Mouse (Mus musculus) small intestine, adult 2 months (tissue): ENCODE measurements at regions not wholly inside any gene's neighbourhood (a gene's known extent, or its start where the extent isn't known, plus 50 kb on each side); places are given as distances from the start of the nearest gene placed in this dataset.

Experiments used
- H3K27ac ChIP-seq: fragments of 200-500 bp; 2 replicates; pipeline ENCODE4 v1.5.1; 2012; ENCODE audit warnings: low read depth, low read length, control low read depth, inconsistent platforms; ENCODE audit not compliant: insufficient read depth
- H3K27me3 ChIP-seq: fragments of 200-500 bp; 2 replicates; pipeline ENCODE4 v1.6.1; 2012; ENCODE audit warnings: mild to moderate bottlenecking, moderate library complexity, low read length, inconsistent platforms; ENCODE audit not compliant: control insufficient read depth, insufficient read depth
- H3K36me3 ChIP-seq: fragments of 200-500 bp; 2 replicates; pipeline ENCODE4 v1.6.1; 2012; ENCODE audit warnings: mild to moderate bottlenecking, low read length, control low read depth, inconsistent platforms; ENCODE audit not compliant: control insufficient read depth, insufficient read depth
- H3K4me1 ChIP-seq: fragments of 200-500 bp; 2 replicates; pipeline ENCODE4 v1.6.1; 2012; ENCODE audit warnings: low read length, inconsistent platforms, mixed read lengths; ENCODE audit not compliant: control insufficient read depth, insufficient read depth, insufficient read length
- H3K4me3 ChIP-seq: fragments of 200-500 bp; 2 replicates; pipeline ENCODE4 v1.5.1; 2012; ENCODE audit warnings: low read depth, mild to moderate bottlenecking, control low read depth, inconsistent platforms, low read length, moderate library complexity
- CTCF ChIP-seq: fragments of 200-500 bp; IDR thresholded peaks from 2 replicates; pipeline ENCODE4 v1.5.1; 2012; ENCODE audit warnings: low read depth, mild to moderate bottlenecking, control low read depth, inconsistent platforms, low read length, moderate library complexity, mixed read lengths; ENCODE audit not compliant: insufficient replicate concordance, insufficient read length; ENCODE audit errors: extremely low read depth
- POLR2A ChIP-seq: fragments of 200-500 bp; IDR thresholded peaks from 2 replicates; pipeline ENCODE4 v1.6.1; 2012; ENCODE audit warnings: low read depth, mild to moderate bottlenecking, control low read depth, inconsistent platforms, low read length, moderate library complexity
- WGBS: fragments of 180-500 bp; shearing (Covaris S2); methylation state at CpG from one replicate; pipeline ENCODE4 v1.1.7; 2018; 5-methylcytosine and 5-hydroxymethylcytosine counted together

DNA sequence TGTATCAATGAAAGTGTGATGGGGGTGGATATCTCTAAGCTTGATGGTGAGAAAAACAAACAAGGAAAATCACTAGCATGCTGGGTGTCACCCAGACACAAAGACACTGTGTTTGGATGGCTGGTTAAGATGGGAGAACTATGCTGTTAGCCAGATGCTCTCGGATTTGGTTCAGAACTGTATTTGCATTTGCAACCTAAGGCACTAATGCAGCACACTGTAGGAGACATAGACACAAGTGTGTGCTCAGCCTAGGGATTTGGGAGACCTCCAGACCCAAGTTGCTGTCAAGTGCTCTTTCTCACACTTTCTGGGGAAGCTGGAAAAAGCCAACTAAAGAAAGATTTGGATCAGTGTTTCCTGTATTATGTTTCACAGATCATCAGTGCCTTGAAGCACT lies 173.1 kb upstream of the Prkcq start:
- Histone ChIP-seq H3K36me3 (no peaks in the 10 kb centered on the region), H3K4me1 (no peaks in the 10 kb centered on the region), H3K4me3 (no peak overlapping the region), H3K27ac (no peak overlapping the region), H3K27me3 (no peaks in the 10 kb centered on the region)
- WGBS = 30% methylated on average over 1 of the region's 1 CpGs
- TF ChIP-seq CTCF (no peak), POLR2A (no peak)

GRCm38 (mm10) chr2:10999217-10999618 lies 172.7 kb upstream of the Prkcq start:
- TF ChIP-seq POLR2A = no peak
- no peak for TF ChIP-seq CTCF
- Histone ChIP-seq H3K36me3 (no peaks in the 10 kb centered on the region), H3K27ac (no peak overlapping the region), H3K4me1 (no peaks in the 10 kb centered on the region), H3K4me3 (no peak overlapping the region), H3K27me3 (no peaks in the 10 kb centered on the region)
- WGBS = 77% methylated on average over 1 of the region's 1 CpGs

DNA sequence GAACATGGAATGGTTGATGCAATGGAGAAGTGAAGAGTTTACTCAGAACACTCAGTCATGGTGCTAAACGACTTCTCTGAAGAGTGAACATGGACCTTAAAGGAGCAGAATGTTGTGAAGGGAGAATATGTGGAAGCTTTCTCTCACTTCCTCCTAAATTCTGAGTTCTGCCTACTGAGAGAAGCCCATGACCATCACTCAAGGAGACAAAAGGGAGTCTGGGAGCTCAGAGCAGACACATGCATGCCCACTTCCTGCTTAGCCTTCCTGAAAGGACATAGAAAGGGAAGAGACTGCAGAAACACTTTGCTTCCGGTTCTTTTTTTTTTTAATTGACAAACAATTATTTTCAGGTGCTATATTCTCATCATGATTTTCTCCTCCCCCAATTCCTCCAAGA lies 166.1 kb upstream of the Prkcq start:
- Histone ChIP-seq H3K4me3 (no peak overlapping the region), H3K36me3 (no peaks in the 10 kb centered on the region), H3K27ac (no peak overlapping the region), H3K27me3 (no peaks in the 10 kb centered on the region), H3K4me1 (no peaks in the 10 kb centered on the region)
- 51% methylated on average over 2 of the region's 2 CpGs for WGBS
- TF ChIP-seq CTCF (no peak), POLR2A (no peak)

DNA sequence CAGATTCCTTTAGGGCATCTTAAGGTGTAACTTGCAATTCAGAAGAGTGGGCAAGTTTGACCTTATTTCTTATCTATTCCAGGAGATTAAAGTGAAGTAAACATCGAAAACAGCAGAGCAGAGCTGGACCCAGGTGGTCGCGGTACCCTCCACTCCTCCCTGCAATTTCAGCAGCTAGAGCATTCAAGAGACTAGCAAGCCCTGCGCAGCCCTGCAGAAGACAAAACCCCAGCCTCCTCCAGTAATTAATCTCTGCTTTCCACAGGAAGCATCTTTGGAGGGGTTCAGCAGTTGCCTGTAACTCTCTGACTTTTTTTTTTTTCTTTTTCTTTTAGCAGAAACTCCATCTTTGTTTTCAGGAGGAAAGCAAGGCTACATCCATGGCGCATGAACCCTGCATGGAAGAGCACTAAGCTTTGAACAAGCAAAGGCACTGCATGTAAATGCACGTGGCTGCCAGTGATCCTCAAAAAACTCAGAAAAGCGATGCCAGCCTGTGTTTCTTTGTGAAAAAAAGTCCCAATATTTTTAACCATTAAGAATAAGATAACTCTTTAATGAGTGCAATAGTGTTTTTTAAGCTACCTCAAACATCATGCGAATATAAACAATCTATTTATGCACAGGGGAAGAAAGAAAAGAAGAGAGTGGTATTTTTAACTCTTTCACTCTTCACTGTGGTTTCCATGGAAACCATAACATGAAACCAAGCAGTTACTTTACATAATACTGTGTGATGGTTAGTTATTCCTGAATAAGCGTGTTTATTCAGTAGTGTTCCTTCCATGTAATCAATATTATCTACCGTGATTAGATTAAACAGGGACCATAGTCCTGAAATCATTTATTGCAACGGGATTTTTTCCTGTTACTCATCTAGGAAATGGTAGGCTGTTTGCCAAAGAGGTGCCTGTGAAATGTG lies 160.6 kb upstream of the Prkcq start:
- H3K36me3 ChIP-seq = no peaks in the 10 kb centered on the region
- no peaks in the 10 kb centered on the region for H3K4me1 ChIP-seq
- no peak overlapping the region for H3K4me3 ChIP-seq
- 58% methylated on average over 11 of the region's 11 CpGs for WGBS
- no peak for TF ChIP-seq POLR2A
- no peak for TF ChIP-seq CTCF
- no peaks in the 10 kb centered on the region for H3K27me3 ChIP-seq
- H3K27ac ChIP-seq = no peak overlapping the region

DNA sequence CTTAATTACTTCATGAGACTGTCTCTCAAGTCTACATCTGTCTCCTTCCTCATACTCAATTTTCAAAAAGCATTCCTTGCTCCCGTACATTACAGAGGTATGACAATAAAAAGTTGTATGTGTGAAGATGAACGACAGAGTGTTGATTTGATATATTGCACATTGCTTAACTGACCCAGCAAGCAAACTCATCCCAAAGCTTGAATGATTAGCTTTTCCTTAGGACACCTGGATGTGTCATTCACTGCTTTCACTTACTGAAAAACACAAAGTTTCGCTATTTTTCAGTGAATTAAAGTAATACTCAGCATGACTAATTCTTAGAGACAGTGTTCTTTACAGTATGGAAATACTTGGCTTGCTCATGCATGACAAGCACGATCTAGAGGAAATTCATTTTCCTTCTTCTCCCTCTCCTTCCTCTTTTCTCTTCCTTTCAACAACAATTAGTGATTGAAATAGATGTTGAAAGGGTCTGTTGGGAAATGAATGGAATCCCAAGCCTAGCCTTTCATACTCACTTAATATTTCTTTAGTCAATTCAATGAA lies 159.5 kb upstream of the Prkcq start:
- H3K36me3 ChIP-seq = no peaks in the 10 kb centered on the region
- TF ChIP-seq POLR2A (no peak), CTCF (no peak)
- no peak overlapping the region for H3K4me3 ChIP-seq
- H3K27me3 ChIP-seq = no peaks in the 10 kb centered on the region
- 74% methylated on average over 4 of the region's 4 CpGs for WGBS
- H3K4me1 ChIP-seq = no peaks in the 10 kb centered on the region
- no peak overlapping the region for H3K27ac ChIP-seq

DNA sequence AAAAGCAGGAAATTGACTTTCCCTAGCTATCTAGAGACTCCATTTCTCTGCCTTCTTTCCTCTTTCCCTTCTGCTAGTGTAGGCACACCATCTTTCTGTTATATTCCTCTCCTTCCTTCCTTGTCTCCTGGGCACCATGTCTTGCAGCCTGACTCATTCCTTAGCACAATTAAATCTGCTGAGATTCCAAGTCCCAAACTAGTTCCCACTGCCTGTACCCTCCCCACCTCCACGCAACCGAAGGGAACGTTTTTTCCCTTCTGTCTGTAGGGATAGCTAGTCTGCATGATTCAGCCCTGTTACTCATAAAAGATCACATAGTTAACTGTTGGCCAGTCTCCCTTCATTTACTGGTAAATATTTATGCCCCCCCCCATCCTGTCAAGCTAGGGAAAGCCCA lies 158.8 kb upstream of the Prkcq start:
- WGBS = 84% methylated on average over 3 of the region's 3 CpGs
- no peak for TF ChIP-seq CTCF
- no peak for TF ChIP-seq POLR2A

DNA sequence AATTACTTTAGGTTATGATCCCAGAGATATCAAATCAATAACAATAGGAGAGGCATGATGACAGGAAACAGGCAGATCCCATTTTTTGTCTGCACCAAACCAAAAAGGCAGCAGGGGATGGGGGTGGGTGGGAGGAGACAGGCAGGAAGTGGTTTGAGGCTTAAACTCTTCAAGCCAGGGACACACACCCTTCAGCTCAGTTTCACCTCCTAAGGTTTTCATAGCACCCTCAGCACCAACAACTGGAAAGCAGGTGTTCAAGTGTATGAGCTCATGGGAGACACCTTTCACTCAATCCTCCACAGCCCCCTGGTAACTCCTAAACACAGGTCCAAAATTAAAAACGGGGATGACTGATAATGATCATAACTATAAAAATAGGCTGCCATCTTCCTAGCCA lies 155.5 kb upstream of the Prkcq start:
- no peaks in the 10 kb centered on the region for H3K27me3 ChIP-seq
- no peak overlapping the region for H3K4me3 ChIP-seq
- H3K36me3 ChIP-seq = no peaks in the 10 kb centered on the region
- H3K27ac ChIP-seq = no peak overlapping the region
- 60% methylated on average over 1 of the region's 1 CpGs for WGBS
- TF ChIP-seq POLR2A (no peak), CTCF (no peak)
- H3K4me1 ChIP-seq = no peaks in the 10 kb centered on the region

More for the DNA sequence above, 158.8 kb upstream of the Prkcq start:
- no peak overlapping the region for H3K4me3 ChIP-seq
- H3K27ac ChIP-seq = no peak overlapping the region
- H3K27me3 ChIP-seq = no peaks in the 10 kb centered on the region
- no peaks in the 10 kb centered on the region for H3K36me3 ChIP-seq
- no peaks in the 10 kb centered on the region for H3K4me1 ChIP-seq

DNA sequence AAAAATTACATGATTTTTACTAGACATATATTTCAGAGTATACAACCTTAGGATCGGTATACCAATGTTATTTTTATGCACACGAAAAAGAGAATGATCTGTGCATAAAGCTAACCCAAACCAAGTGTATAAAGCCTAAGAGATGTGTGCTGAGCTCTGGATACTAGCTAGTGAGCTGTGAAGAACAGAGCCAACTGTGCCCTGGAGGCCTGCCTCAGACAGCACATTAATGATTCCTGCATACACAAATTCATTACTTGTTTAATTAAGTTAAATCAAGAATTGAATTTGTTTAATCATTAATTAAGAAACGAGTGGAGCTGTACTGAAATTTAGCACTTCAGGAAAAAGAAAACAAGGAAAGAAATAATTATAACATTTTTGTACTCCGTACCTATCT lies 139.0 kb upstream of the Prkcq start:
- Histone ChIP-seq H3K27ac (no peak overlapping the region), H3K4me1 (no peaks in the 10 kb centered on the region), H3K4me3 (no peak overlapping the region), H3K36me3 (no peaks in the 10 kb centered on the region), H3K27me3 (no peaks in the 10 kb centered on the region)
- TF ChIP-seq POLR2A (no peak), CTCF (no peak)
- WGBS = 70% methylated on average over 4 of the region's 4 CpGs
